Comparison of ENCODE assay signal across 13 mouse cellular contexts in the genomic region with DNA sequence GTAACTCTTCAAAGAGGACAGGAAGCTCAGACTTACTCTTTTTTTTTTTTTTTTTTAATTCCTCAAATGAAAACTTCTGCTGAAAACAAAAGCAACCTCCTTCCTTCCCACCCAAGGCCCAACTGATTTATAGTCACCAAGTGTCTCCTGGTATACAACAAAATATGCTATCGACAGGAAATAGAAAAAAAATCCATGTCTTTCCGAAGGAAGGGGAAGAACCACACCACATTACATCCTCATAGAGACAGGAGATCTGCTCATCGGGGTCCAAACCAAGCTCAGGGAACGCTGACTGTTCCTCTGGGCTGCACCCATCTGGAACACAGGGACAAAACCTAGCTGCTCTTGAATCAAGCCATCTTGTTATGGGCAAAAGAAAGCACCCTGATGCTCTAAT. TPM values are rescaled to one million over a fixed set of nuclear protein-coding genes. Genes with fewer than 3 reads are reported as not detected.
DNase-seq lines count a peak whose midpoint lies in the region; ATAC-seq lines count a peak whose summit lies in the region.
"Had no signal": no experiment of that assay in that cellular context is flagged by ENCODE, and none has a peak within 500 bp of the region (broad histone marks: within the 10 kb centered on the region; RNA-seq: fewer than 3 reads in every experiment).

No protein-coding gene starts in this region.

- no peak overlapping the region for H3K4me3 ChIP-seq in heart, embryonic 13.5 days
- H3K4me3 ChIP-seq in lung, embryonic 16.5 days (ENCODE audit: low read length): no peak overlapping the region
- H3K4me3 ChIP-seq in heart, embryonic 15.5 days: no peak overlapping the region
- no peak overlapping the region for H3K4me3 ChIP-seq in liver, embryonic 15.5 days (replicated peaks)
- H3K4me3 ChIP-seq: hindbrain, embryonic 15.5 days; neural tube, embryonic 15.5 days had no signal

- no peaks in the 10 kb centered on the region for H3K27me3 ChIP-seq in heart, embryonic 13.5 days (replicated peaks)
- no peaks in the 10 kb centered on the region for H3K27me3 ChIP-seq in lung, embryonic 16.5 days (ENCODE audit: control insufficient read depth, insufficient read depth, low read depth, low read length)
- no peaks in the 10 kb centered on the region for H3K27me3 ChIP-seq in heart, embryonic 15.5 days
- H3K27me3 ChIP-seq in liver, embryonic 15.5 days: no peaks in the 10 kb centered on the region
- H3K27me3 ChIP-seq: CH12.LX; hindbrain, embryonic 15.5 days; neural tube, embryonic 15.5 days had no signal

- peaks cover 42% of the 10 kb centered on the region for H3K4me1 ChIP-seq in heart, embryonic 13.5 days
- H3K4me1 ChIP-seq in lung, embryonic 16.5 days (replicated peaks; ENCODE audit: control insufficient read depth, insufficient read depth, low read length): peaks cover 14% of the 10 kb centered on the region
- peaks cover 20% of the 10 kb centered on the region for H3K4me1 ChIP-seq in heart, embryonic 15.5 days (replicated peaks)
- H3K4me1 ChIP-seq in liver, embryonic 15.5 days (replicated peaks): peaks cover 14% of the 10 kb centered on the region

- ATAC-seq in heart, embryonic 13.5 days (ENCODE audit: extremely low read depth, insufficient number of reproducible peaks, low FRiP score, low TSS enrichment): no peak
- ATAC-seq in lung, embryonic 16.5 days (ENCODE audit: low read depth): peak; percentile 18; the same call in 1 of the 2 replicates
- ATAC-seq in heart, embryonic 15.5 days (replicated peaks; ENCODE audit: insufficient number of reproducible peaks, insufficient read depth, low FRiP score, low read depth): no peak
- ATAC-seq in liver, embryonic 15.5 days (ENCODE audit: insufficient read depth): 0 out of 2 replicates have a peak, but pooled peaks have one; percentile 30
- ATAC-seq: forebrain, postnatal 0 days had no signal

- H3K36me3 ChIP-seq in heart, embryonic 13.5 days: peaks cover 11% of the 10 kb centered on the region
- no peaks in the 10 kb centered on the region for H3K36me3 ChIP-seq in lung, embryonic 16.5 days (ENCODE audit: control insufficient read depth, insufficient read depth, low read length)
- no peaks in the 10 kb centered on the region for H3K36me3 ChIP-seq in heart, embryonic 15.5 days
- no peaks in the 10 kb centered on the region for H3K36me3 ChIP-seq in liver, embryonic 15.5 days (replicated peaks)
- H3K36me3 ChIP-seq: hindbrain, embryonic 15.5 days; neural tube, embryonic 15.5 days had no signal

- H3K4me2 ChIP-seq in heart, embryonic 13.5 days: no peak overlapping the region
- H3K4me2 ChIP-seq in lung, embryonic 16.5 days (ENCODE audit: low read depth, low read length): no peak overlapping the region
- H3K4me2 ChIP-seq in heart, embryonic 15.5 days: no peak overlapping the region
- no peak overlapping the region for H3K4me2 ChIP-seq in liver, embryonic 15.5 days
- H3K4me2 ChIP-seq: hindbrain, embryonic 15.5 days; midbrain, embryonic 11.5 days; neural tube, embryonic 15.5 days had no signal

- H3K9me3 ChIP-seq in heart, embryonic 13.5 days: no peaks in the 10 kb centered on the region
- H3K9me3 ChIP-seq in lung, embryonic 16.5 days (ENCODE audit: control insufficient read depth, low read length): no peaks in the 10 kb centered on the region
- no peaks in the 10 kb centered on the region for H3K9me3 ChIP-seq in heart, embryonic 15.5 days (replicated peaks)
- no peaks in the 10 kb centered on the region for H3K9me3 ChIP-seq in liver, embryonic 15.5 days (replicated peaks)
- H3K9me3 ChIP-seq: hindbrain, embryonic 15.5 days; neural tube, embryonic 15.5 days had no signal

- no peak overlapping the region for H3K9ac ChIP-seq in heart, embryonic 13.5 days
- H3K9ac ChIP-seq in lung, embryonic 16.5 days (ENCODE audit: low read length): no peak overlapping the region
- no peak overlapping the region for H3K9ac ChIP-seq in heart, embryonic 15.5 days
- no peak overlapping the region for H3K9ac ChIP-seq in liver, embryonic 15.5 days
- H3K9ac ChIP-seq: forebrain, postnatal 0 days; hindbrain, embryonic 15.5 days; neural tube, embryonic 15.5 days had no signal

- no peak for DNase-seq in heart, postnatal 25 days (ENCODE audit: low spot score)
- no peak for DNase-seq in lung, postnatal 14 days
- DNase-seq in cerebellum, postnatal 36 days: no peak
- DNase-seq in thymus, postnatal 0 days (ENCODE audit: low spot score): no peak
- DNase-seq: forebrain, postnatal 0 days had no signal

- WGBS in heart, embryonic 13.5 days: 76% methylated on average over 4 of the region's 4 CpGs
- WGBS in lung, embryonic 16.5 days: 70% methylated on average over 4 of the region's 4 CpGs
- 72% methylated on average over 4 of the region's 4 CpGs for WGBS in heart, embryonic 15.5 days
- WGBS in liver, embryonic 15.5 days (ENCODE audit: insufficient replicate concordance): 56% methylated on average over 4 of the region's 4 CpGs

- H3K27ac ChIP-seq in heart, embryonic 13.5 days (replicated peaks): peak overlapping the region; percentile 83
- peak overlapping the region; percentile 76 for H3K27ac ChIP-seq in lung, embryonic 16.5 days (ENCODE audit: low read length)
- H3K27ac ChIP-seq in heart, embryonic 15.5 days: peak overlapping the region; percentile 83
- 0 out of 2 replicates have a peak overlapping the region, but pooled peaks have one; percentile 7 for H3K27ac ChIP-seq in liver, embryonic 15.5 days (replicated peaks)

- intact Hi-C loops in heart, postnatal 25 days (cut with DNase I): loop anchor here (1.0 to 2.0 kb wide), 2 partner anchors 29 to 45 kb away; no protein-coding TSS in a partner anchor

RNA-seq across cellular contexts. Expression of a gene that starts 50.3 kb away (rescaled TPM):
- 43.7 and 44.6 TPM in 2 replicates for polyA plus RNA-seq in heart, embryonic 13.5 days (2015; fragmentation: Nextera tagmentation; extraction: Ambion mirVana)
- total RNA-seq in heart, postnatal 25 days (2021): 100 to 1,000 TPM; 230 to 254 TPM
- 77.8 and 89.5 TPM in 2 replicates for polyA plus RNA-seq in lung, embryonic 16.5 days (2015; fragmentation: Nextera tagmentation; extraction: Ambion mirVana)
- polyA plus RNA-seq in heart, embryonic 15.5 days (2015; fragmentation: Nextera tagmentation; extraction: Ambion mirVana): 51.0 and 51.1 TPM in 2 replicates
- polyA plus RNA-seq in liver, embryonic 15.5 days (2015; fragmentation: Nextera tagmentation; extraction: Ambion mirVana): 8.4 and 9.6 TPM in 2 replicates
- polyA plus RNA-seq in thymus, postnatal 0 days (2015; fragmentation: Nextera tagmentation; extraction: Ambion mirVana): 32.8 and 37.1 TPM in 2 replicates

Comparison
In these comparisons a context has a peak if more than half of its experiments do, and no peak if none do; other contexts are left out.
1. ATAC-seq: peak in lung, embryonic 16.5 days (single experiment) and liver, embryonic 15.5 days (single experiment); none in heart, embryonic 13.5 days (single experiment) and heart, embryonic 15.5 days (single experiment).
2. H3K27ac ChIP-seq: peak in every context shown above with its lines; median percentile 83 in heart, embryonic 13.5 days; 83 in heart, embryonic 15.5 days; 76 in lung, embryonic 16.5 days; 7 in liver, embryonic 15.5 days.